Mouse (Mus musculus) embryonic facial prominence, embryonic 12.5 days (tissue): ENCODE measurements around the gene Tinagl1. TPM values are rescaled to one million over a fixed set of nuclear protein-coding genes. Genes with fewer than 3 reads are reported as not detected.

ENCODE experiments used
- ATAC-seq: fragments of 200-750 bp; cut with Nextera tagmentation; 2 replicates; pipeline ENCODE4 v1.8.0; 2017; ENCODE audit not compliant: insufficient number of reproducible peaks, insufficient read depth, low FRiP score, low TSS enrichment
- H3K27ac ChIP-seq: fragments of 300-500 bp; sonication (generic); 2 replicates; pipeline ENCODE4 v1.5.1; 2016; ENCODE audit warnings: mild to moderate bottlenecking
- H3K27me3 ChIP-seq: fragments of 300-500 bp; sonication (generic); 2 replicates; pipeline ENCODE4 v1.6.1; 2016; ENCODE audit warnings: mild to moderate bottlenecking, moderate library complexity
- H3K36me3 ChIP-seq: fragments of 300-500 bp; sonication (generic); 2 replicates; pipeline ENCODE4 v1.6.1; 2016; ENCODE audit warnings: mild to moderate bottlenecking
- H3K4me1 ChIP-seq: fragments of 300-500 bp; sonication (generic); 2 replicates; pipeline ENCODE4 v1.6.1; 2016
- H3K4me2 ChIP-seq: fragments of 300-500 bp; sonication (generic); replicated peaks from 2 replicates; pipeline ENCODE4 v1.6.1; 2016; ENCODE audit warnings: mild to moderate bottlenecking, moderate library complexity
- H3K4me3 ChIP-seq: fragments of 300-500 bp; sonication (generic); 2 replicates; pipeline ENCODE4 v1.5.1; 2016; ENCODE audit warnings: mild to moderate bottlenecking
- H3K9ac ChIP-seq: fragments of 300-500 bp; sonication (generic); 2 replicates; pipeline ENCODE4 v1.6.1; 2016; ENCODE audit warnings: mild to moderate bottlenecking, moderate library complexity
- H3K9me3 ChIP-seq: fragments of 300-500 bp; sonication (generic); 2 replicates; pipeline ENCODE4 v1.6.1; 2016; ENCODE audit warnings: mild to moderate bottlenecking, moderate library complexity
- WGBS: fragments of 180-500 bp; shearing (Covaris S2); methylation state at CpG from one replicate; pipeline ENCODE4 v1.1.7; 2016; 5-methylcytosine and 5-hydroxymethylcytosine counted together
- polyA plus RNA-seq: library from polyadenylated mRNA; unstranded; fragments of >200 nt; fragmentation: Nextera tagmentation; extraction: Ambion mirVana; gene quantifications from 2 replicates; pipeline ENCODE4 v1.2.1, GENCODE M21; 2016

Tinagl1 gene
- polyA plus RNA-seq, 1 experiment from 2014 or later, result 12.9 TPM

GRCm38 (mm10) chr4:130166592-130166991 is 8.3 kb downstream of the Tinagl1 start:
- no peak for ATAC-seq
- Histone ChIP-seq H3K4me2 (no peak overlapping the region), H3K4me3 (no peak overlapping the region), H3K9ac (no peak overlapping the region), H3K27me3 (peaks cover 22% of the 10 kb centered on the region), H3K27ac (no peak overlapping the region), H3K36me3 (no peaks in the 10 kb centered on the region), H3K4me1 (peaks cover 46% of the 10 kb centered on the region), H3K9me3 (no peaks in the 10 kb centered on the region)
- 69% methylated on average over 8 of the region's 8 CpGs for WGBS

- no peak for ATAC-seq
- H3K4me2 ChIP-seq, result no peak overlapping the region
- peaks cover 22% of the 10 kb centered on the region for H3K27me3 ChIP-seq
- no peak overlapping the region for H3K4me3 ChIP-seq
- no peaks in the 10 kb centered on the region for H3K9me3 ChIP-seq
- peak overlapping the region; percentile 38; the same call in 1 of the 2 replicates for H3K27ac ChIP-seq
- H3K36me3 ChIP-seq, result no peaks in the 10 kb centered on the region
- peaks cover 44% of the 10 kb centered on the region for H3K4me1 ChIP-seq
- H3K9ac ChIP-seq, result no peak overlapping the region
- WGBS, result 65% methylated on average over 18 of the region's 18 CpGs
These were observed 8.9 kb downstream of the Tinagl1 start for GRCm38 (mm10) chr4:130166061-130166460.

- ATAC-seq, result no peak
- Histone ChIP-seq H3K27me3 (peaks cover 22% of the 10 kb centered on the region), H3K36me3 (no peaks in the 10 kb centered on the region), H3K9ac (no peak overlapping the region), H3K9me3 (no peaks in the 10 kb centered on the region), H3K4me1 (peaks cover 44% of the 10 kb centered on the region), H3K27ac (no peak overlapping the region), H3K4me2 (no peak overlapping the region), H3K4me3 (no peak overlapping the region)
- WGBS, result 75% methylated on average over 6 of the region's 6 CpGs
These were observed 10.8 kb downstream of the Tinagl1 start for GRCm38 (mm10) chr4:130164121-130164520.

GRCm38 (mm10) chr4:130163391-130163861 is 11.5 kb downstream of the Tinagl1 start:
- Histone ChIP-seq H3K36me3 (no peaks in the 10 kb centered on the region), H3K4me1 (peaks cover 40% of the 10 kb centered on the region), H3K27ac (no peak overlapping the region), H3K4me2 (peak overlapping the region; percentile 41), H3K9me3 (no peaks in the 10 kb centered on the region), H3K4me3 (peak overlapping the region; percentile 10; the same call in 1 of the 2 replicates), H3K27me3 (peaks cover 22% of the 10 kb centered on the region), H3K9ac (peak overlapping the region; percentile 38)
- ATAC-seq, result no peak
- WGBS, result 5% methylated on average over 20 of the region's 20 CpGs

- no peak overlapping the region for H3K4me3 ChIP-seq
- no peaks in the 10 kb centered on the region for H3K9me3 ChIP-seq
- peaks cover 22% of the 10 kb centered on the region for H3K27me3 ChIP-seq
- no peak overlapping the region for H3K9ac ChIP-seq
- peaks cover 26% of the 10 kb centered on the region for H3K4me1 ChIP-seq
- H3K27ac ChIP-seq, result no peak overlapping the region
- ATAC-seq, result no peak
- no peak overlapping the region for H3K4me2 ChIP-seq
- H3K36me3 ChIP-seq, result no peaks in the 10 kb centered on the region
- 20% methylated on average over 4 of the region's 4 CpGs for WGBS
These were observed 13.6 kb downstream of the Tinagl1 start for GRCm38 (mm10) chr4:130161349-130161748.

- Histone ChIP-seq H3K4me3 (no peak overlapping the region), H3K27me3 (peaks cover 19% of the 10 kb centered on the region), H3K9me3 (no peaks in the 10 kb centered on the region), H3K9ac (no peak overlapping the region), H3K27ac (no peak overlapping the region), H3K4me1 (0 out of 2 replicates have a peak, but pooled peaks cover 9% of the 10 kb centered on the region), H3K4me2 (no peak overlapping the region), H3K36me3 (no peaks in the 10 kb centered on the region)
- 64% methylated on average over 12 of the region's 12 CpGs for WGBS
- ATAC-seq, result no peak
These were observed 18.0 kb downstream of the Tinagl1 start for GRCm38 (mm10) chr4:130156812-130157371.

GRCm38 (mm10) chr4:130154250-130154649 is 20.7 kb downstream of the Tinagl1 start:
- no peak for ATAC-seq
- no peak overlapping the region for H3K9ac ChIP-seq
- no peak overlapping the region for H3K27ac ChIP-seq
- H3K4me2 ChIP-seq, result no peak overlapping the region
- H3K36me3 ChIP-seq, result no peaks in the 10 kb centered on the region
- no peak overlapping the region for H3K4me3 ChIP-seq
- no peaks in the 10 kb centered on the region for H3K9me3 ChIP-seq
- 0 out of 2 replicates have a peak, but pooled peaks cover 4% of the 10 kb centered on the region for H3K4me1 ChIP-seq
- 74% methylated on average over 3 of the region's 3 CpGs for WGBS
- peaks cover 24% of the 10 kb centered on the region for H3K27me3 ChIP-seq

GRCm38 (mm10) chr4:130148405-130148804 is 26.5 kb downstream of the Tinagl1 start:
- Histone ChIP-seq H3K27me3 (peaks cover 22% of the 10 kb centered on the region), H3K4me2 (no peak overlapping the region), H3K4me3 (no peak overlapping the region), H3K9me3 (peaks cover 8% of the 10 kb centered on the region; the same call in 1 of the 2 replicates), H3K27ac (no peak overlapping the region), H3K36me3 (no peaks in the 10 kb centered on the region), H3K4me1 (no peaks in the 10 kb centered on the region), H3K9ac (no peak overlapping the region)
- 81% methylated on average over 10 of the region's 10 CpGs for WGBS
- ATAC-seq, result no peak

- ATAC-seq, result no peak
- Histone ChIP-seq H3K4me2 (no peak overlapping the region), H3K36me3 (no peaks in the 10 kb centered on the region), H3K27ac (no peak overlapping the region), H3K9me3 (peaks cover 8% of the 10 kb centered on the region; the same call in 1 of the 2 replicates), H3K4me3 (no peak overlapping the region), H3K27me3 (peaks cover 58% of the 10 kb centered on the region), H3K4me1 (peaks cover 4% of the 10 kb centered on the region; the same call in 1 of the 2 replicates), H3K9ac (no peak overlapping the region)
- 69% methylated on average over 3 of the region's 3 CpGs for WGBS
These were observed 33.1 kb downstream of the Tinagl1 start for GRCm38 (mm10) chr4:130141786-130142185.

GRCm38 (mm10) chr4:130140992-130141402 is 33.9 kb downstream of the Tinagl1 start:
- Histone ChIP-seq H3K9me3 (peaks cover 8% of the 10 kb centered on the region; the same call in 1 of the 2 replicates), H3K9ac (no peak overlapping the region), H3K27ac (no peak overlapping the region), H3K4me3 (no peak overlapping the region), H3K4me1 (peaks cover 4% of the 10 kb centered on the region; the same call in 1 of the 2 replicates), H3K4me2 (no peak overlapping the region), H3K27me3 (peaks cover 60% of the 10 kb centered on the region), H3K36me3 (no peaks in the 10 kb centered on the region)
- ATAC-seq, result no peak
- WGBS, result 60% methylated on average over 9 of the region's 9 CpGs

GRCm38 (mm10) chr4:130139214-130139492 is 35.8 kb downstream of the Tinagl1 start, which contains the start of gene Hcrtr1:
Gene Hcrtr1 (minus strand): TSS chr4:130139359.
- ATAC-seq, result no peak
- H3K9ac ChIP-seq, result peak within 1 kb of the TSS; percentile 32; the same call in 1 of the 2 replicates
- peaks cover 4% of the 10 kb centered on the region; the same call in 1 of the 2 replicates for H3K4me1 ChIP-seq
- H3K4me2 ChIP-seq, result peak within 1 kb of the TSS; percentile 56
- H3K36me3 ChIP-seq, result no peaks in the 10 kb centered on the region
- H3K27me3 ChIP-seq, result peaks cover 56% of the 10 kb centered on the region
- H3K4me3 ChIP-seq, result peak within 1 kb of the TSS; percentile 28
- H3K27ac ChIP-seq, result no peak within 1 kb of the TSS
- WGBS, result under 1% methylated on average over 14 of the region's 15 CpGs
- no peaks in the 10 kb centered on the region for H3K9me3 ChIP-seq

GRCm38 (mm10) chr4:130138441-130139213 is 36.3 kb downstream of the Tinagl1 start:
- 1% methylated on average over 56 of the region's 57 CpGs for WGBS
- no peaks in the 10 kb centered on the region for H3K9me3 ChIP-seq
- peaks cover 4% of the 10 kb centered on the region; the same call in 1 of the 2 replicates for H3K4me1 ChIP-seq
- peak overlapping the region; percentile 56 for H3K4me2 ChIP-seq
- H3K27ac ChIP-seq, result no peak overlapping the region
- peak overlapping the region; percentile 28 for H3K4me3 ChIP-seq
- peak; percentile 30; the same call in 1 of the 2 replicates for ATAC-seq
- peak overlapping the region; percentile 32; the same call in 1 of the 2 replicates for H3K9ac ChIP-seq
- peaks cover 55% of the 10 kb centered on the region for H3K27me3 ChIP-seq
- no peaks in the 10 kb centered on the region for H3K36me3 ChIP-seq
